Mouse (Mus musculus): ENCODE results near the gene Acot13. TPM values are rescaled to one million over a fixed set of nuclear protein-coding genes. Genes with fewer than 3 reads are reported as not detected.

The Acot13 gene
- total RNA-seq, 2 experiments from 2014 or later = 49.6 to 58.0 TPM

DNA sequence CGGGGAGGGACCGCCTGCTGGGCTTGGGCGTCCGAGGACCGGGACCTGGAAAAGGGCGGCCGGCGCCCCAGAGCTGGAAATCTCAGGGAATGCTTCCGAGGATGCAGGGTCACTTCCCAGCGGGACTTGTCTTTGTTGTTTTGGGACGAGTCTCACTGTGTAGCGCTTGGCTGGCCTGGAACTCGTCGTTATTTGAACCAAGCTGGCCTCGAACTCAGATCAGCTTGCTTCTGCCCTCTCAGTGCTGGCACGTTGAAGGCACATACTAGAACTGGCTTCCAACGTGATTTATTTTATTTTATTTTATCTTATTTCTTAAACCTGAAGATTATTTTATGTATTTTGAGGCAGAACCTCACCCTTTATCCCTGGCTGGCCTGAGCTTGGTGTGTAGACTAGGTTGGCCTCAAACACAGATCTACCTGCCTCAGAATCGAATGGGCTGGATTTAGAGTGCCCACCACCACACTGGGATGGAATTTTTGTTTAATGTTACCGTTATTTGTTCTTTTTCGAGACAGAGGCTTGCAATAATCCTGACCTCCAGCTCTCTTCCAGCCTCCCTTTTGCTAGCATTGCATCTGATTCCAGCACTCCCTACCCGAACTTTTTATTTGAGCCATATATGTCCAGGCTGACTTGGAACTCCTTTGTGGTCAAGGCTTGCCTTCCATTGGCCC lies 931 bp upstream of the Acot13 start:
- no peak for DNase-seq (ENCODE audit: low spot score in 2 of 2)

DNA sequence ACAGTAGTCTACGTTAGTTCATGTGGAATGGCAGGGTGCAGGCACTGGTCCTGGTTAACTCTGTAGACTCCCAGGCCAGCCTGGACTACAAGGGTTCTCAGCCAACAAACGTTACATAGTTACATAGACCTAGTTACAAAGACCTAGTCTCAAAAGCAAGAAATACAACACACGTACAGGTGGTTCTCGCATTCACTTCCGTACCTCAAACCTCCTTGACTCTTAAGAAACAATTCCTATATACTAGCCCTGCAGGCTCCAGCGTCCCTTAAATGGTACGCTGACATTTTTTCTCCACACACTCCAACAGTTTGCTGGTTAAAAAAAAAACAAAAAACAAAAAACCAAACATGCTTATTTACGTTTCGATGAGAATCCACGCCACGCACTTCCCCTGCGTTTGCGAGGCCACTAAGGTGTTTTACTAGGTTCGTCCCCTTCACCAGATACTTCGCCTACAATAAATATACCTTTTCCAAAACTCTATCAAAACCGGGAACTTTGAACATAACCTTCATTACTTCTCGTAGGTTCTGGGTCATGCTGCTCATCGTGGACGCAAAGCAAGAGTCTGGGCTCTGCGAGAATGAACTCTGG lies 486 bp downstream of the Acot13 start:
- DNase-seq (ENCODE audit: low spot score in 2 of 2) = no peak

DNA sequence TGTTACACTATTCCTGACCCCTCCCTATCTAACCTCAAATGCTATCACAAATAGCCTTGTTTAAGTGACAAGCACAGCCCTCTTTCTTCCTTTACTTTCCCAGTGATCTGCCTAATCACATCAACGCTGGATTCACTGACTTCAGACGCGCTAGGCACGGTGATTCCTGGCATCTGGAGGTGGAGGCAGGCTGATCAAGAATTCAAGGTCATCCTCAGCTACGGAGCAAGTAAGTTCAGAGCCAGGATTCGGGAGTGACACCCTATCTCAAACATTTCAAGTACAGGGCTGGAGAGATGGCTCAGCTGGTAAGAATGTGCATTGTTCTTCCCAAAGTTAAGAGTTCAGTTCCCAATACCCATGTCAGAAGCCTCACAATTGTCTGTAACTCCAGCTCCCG lies 5.2 kb downstream of the Acot13 start:
- DNase-seq (ENCODE audit: low spot score in 2 of 2) = no peak

DNA sequence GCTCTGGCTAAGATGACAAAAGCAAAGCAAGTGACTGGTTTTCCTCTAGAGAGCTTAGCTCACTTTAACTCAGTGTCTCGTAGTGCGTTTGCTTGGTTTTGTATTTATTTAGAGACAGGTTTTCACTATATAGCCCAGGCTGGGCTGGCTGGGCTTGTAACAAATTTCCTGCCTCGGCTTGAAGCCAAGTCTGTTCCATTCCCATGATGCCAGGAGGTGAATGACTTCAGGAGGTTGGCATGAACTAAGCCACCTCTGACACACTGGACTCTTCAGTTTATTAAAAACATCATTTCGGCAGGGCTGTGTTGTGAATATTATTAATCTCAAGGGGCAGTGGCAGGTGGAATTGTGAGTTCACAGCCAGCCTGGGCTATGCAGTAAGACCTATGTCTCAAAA lies 5.8 kb downstream of the Acot13 start:
- DNase-seq (ENCODE audit: low spot score in 2 of 2) = no peak

DNA sequence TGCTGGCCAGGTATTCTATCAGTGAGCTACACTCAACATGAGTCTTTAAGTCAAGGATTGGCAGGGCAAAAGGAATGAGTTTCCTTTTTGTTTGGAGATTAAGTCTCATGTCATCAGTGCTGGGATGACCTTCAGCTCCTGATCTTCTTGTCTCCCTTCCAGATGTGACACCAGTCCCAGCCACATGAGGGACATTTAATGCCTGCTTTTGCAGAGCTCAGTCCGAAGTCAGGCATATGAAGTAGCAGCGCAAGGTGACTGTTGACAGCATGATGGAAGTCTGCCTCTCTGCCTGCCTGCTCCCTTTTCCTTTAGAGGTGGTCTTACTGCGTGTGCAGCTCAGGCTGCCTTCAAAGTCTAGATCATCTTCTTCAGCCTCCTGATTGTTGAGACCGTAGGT lies 6.7 kb downstream of the Acot13 start:
- no peak for DNase-seq (ENCODE audit: low spot score in 2 of 2)

DNA sequence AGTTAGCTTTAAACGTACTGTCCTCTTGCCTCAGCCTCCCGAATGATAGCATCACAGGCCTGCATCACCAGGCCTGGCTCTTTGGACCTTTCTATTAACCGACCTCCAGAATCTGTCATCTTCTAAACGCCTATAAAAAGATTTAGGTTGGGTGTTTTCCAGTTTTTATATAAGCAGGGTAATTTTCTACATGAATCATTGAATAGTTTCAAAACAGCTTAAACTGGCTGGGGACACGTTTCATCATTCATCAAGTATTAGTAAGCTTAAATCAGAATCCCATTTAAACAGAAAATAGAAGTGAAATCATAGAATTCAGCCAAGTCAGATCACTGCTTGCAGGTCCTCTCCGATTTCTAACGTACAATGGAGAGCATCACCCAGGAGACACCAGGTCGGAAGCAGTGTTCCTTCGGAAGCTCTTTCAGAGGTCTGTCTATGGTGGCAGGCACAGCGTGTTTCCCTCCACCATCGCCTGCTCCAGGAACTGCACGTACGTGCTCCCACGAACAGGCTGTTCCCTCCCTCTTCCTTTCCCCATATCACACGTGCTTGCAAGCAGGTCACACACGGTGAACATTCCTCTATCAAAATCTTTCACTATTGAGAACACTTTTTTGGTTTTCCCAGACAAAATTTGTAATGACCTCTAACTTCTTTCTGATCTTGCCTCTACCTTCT lies 8.5 kb downstream of the Acot13 start:
- DNase-seq (ENCODE audit: low spot score in 2 of 2) = no peak

DNA sequence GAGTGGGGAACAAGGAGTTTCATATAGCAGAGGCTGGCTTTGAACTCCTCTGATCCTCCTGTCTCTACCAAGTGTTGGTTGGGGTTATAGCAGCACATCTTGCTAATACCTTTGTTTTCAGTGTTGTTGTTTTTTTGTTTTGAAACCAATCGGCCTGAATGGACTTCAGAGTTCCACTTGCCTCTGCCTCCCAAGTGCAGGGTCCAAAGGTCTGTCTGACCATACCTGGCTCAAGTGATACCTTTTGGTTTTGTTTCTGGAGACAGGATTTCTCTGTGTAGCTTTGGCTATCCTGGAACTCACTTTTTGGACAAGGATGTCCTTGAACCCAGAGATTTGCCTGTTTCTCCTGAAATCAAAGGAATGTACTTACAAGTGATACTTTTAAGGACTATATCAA lies 11.4 kb downstream of the Acot13 start:
- DNase-seq (ENCODE audit: low spot score in 2 of 2) = no peak

DNA sequence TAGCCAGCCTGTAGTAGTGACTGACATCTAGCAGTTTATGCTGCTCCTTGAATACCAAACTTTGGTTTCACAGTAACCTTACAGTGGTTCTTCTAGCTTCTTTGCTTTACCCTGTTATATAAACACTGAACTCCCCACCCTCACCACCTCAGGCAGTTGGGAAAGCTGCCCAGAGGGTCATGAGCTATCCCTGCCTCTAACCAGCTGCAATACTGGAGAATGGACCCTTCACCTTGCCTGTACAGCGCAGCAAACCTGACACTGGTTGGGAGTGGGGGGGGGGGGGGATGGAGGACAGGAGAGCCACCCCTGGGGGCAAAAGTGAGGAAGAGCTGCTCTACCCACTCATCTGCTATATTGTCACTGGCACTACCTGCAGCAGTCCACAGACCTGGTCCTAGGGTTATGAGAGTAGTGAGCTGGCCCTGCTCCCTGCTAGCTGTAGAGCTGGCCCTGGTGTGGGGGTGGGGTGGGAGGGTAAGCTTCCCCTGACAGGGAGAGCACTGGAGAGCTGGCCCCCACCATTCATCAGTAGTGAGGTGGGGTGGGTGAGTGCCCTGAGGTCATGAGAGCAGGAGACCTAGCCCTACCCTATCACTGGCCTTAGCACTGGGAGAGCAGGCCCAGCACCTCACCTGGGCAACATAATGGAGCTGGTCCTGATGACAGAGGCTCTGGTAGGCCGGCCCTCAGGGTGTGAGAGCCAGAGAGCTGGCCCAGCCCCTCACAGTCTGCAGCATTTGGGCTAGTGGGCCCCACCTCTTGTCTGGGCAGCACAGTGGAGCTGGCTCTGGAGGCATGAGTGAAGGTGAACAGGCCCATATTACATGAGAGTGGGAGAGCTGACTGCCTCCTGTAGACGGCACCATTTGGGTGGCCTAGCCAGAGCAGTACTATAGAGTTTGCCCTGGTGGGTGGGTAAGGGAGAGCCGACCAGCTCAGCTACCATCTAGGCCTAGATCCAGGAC lies 14.9 kb downstream of the Acot13 start:
- no peak for DNase-seq (ENCODE audit: low spot score in 2 of 2)

DNA sequence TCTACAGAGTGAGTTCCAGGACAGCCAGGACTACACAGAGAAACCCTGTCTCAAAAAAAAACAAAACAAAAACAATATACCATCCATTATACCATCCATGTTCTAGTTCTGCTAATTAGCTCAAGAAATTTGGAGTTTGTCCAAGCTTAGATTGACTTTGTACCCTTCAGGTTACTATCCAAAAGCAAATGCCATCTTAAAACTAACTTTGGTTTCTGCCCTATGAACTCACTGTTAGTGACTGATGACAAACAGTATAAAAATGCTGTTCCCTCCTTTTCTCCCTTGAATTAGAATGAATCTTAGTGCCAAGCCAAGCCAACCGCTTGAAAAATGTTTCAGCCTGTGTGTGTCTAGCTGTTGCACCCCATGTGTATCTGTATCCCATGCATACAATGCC lies 16.7 kb downstream of the Acot13 start:
- DNase-seq (ENCODE audit: low spot score in 2 of 2) = no peak

DNA sequence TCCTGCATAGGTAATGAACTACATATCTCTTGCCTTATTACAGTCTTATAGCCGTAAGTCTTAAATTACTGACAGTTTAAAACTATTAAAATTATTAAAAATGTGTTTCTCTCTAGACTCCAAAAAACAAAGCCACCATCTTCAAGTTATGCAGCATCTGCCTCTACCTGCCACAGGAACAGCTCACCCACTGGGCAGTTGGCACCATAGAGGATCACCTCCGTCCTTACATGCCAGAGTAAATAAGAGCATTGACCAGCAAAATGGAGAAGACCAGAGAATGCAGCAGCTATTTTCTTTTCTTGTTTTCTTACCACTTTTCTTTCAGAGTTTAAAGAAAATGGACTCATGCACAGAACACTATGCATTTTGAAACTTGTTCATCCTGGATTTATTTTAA lies 18.8 kb downstream of the Acot13 start:
- no peak for DNase-seq (ENCODE audit: low spot score in 2 of 2)

DNA sequence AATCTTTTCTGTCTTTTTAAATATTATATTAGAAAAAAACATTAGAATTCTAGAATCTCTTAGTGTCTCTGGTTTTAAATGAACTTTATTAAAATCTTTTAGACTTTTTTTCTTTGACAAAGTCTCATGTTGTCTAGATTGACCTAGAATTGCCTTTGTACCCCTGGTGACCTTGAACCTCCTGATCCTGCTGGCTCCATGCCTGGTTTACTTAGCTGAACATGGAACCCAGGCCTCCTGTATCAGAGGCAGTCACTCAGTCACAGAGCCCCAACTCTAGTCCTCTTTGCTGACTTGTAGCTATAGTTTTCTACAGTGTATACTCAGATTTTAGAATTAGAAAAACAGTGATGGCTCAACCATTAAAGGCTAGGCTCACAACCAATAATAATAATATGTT lies 25.3 kb downstream of the Acot13 start:
- DNase-seq (ENCODE audit: low spot score in 2 of 2) = no peak

DNA sequence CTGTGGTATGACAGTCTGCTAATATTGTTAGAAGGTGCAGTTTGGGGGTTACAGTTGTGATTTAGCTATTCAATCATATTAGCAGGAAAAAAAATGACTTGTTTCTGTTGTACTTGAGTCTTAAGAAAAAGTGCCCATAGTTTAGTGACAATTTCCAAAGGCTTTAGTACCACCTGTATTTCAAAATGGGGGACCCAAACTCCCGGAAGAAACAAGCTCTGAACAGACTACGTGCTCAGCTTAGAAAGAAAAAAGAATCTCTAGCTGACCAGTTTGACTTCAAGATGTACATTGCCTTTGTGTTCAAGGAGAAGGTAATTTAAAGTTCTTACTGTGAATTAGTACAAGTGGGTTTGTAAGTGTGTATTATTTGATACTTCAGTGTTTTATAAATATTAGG lies 28.1 kb downstream of the Acot13 start:
- no peak for DNase-seq (ENCODE audit: low spot score in 2 of 2)

DNA sequence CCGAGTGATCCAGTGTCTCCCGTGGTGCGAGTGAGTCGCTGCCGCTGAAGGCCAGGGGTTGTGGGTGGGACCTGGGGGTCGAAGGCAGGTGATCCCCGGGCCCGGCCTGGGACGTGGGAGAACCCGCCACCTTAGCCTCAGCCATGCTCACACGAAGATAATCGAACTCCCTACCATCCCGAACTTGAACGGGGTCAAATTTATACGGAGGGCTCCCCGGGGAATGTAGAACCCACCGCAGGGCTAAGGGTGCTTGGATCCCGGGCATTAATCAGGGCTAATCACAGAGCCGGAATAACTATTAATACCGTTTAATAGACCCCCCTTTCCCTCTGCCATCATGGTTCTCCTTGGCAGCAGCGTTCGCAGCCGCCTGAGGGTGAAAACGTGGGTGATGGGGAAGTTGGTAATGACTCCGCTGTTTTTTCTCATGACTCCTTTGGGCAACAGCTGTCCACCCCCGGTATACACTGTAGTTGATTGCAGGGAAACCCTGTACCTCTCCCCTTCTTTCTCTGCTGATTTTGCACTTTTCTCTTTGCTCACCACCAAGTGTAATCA lies 29.1 kb downstream of the Acot13 start:
- no peak for DNase-seq (ENCODE audit: low spot score in 2 of 2)

DNA sequence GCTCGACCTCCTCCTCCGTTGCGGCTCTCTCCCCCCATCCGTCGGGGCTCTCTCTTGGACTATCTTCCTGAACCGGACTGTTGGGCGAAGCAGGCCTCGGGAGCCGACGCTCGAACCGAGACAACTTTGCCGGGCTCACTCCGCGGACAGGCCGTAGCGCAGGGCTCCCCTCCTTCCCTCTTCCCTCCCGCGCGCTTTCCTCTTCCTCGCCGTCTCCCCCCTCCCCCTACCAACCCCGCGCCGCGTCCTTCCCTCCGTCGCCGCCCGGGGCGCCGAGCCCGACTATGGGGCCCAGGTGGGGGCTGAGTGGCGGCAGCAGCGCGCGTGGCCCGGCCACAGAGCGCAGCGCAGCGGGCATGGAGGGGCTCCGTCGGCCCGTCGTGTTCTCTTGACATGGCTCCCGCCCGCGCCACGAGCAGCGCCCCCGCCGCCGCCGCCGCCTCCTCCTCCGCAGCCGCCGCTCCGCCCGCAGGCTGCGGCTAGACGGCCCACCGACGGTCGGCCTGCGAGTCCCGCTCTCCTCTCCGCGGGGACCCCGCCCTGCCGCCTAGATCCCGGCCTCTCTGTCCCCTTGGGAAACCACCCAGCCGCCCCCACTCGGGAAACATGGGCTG lies 29.9 kb downstream of the Acot13 start, which contains the start of gene BC005537:
TSS of gene BC005537 (plus strand) at position 350 of the 614 bp plus-strand sequence.
- peak in 1 of 2 experiments; percentile 43 for DNase-seq (ENCODE audit: low spot score in 2 of 2)

DNA sequence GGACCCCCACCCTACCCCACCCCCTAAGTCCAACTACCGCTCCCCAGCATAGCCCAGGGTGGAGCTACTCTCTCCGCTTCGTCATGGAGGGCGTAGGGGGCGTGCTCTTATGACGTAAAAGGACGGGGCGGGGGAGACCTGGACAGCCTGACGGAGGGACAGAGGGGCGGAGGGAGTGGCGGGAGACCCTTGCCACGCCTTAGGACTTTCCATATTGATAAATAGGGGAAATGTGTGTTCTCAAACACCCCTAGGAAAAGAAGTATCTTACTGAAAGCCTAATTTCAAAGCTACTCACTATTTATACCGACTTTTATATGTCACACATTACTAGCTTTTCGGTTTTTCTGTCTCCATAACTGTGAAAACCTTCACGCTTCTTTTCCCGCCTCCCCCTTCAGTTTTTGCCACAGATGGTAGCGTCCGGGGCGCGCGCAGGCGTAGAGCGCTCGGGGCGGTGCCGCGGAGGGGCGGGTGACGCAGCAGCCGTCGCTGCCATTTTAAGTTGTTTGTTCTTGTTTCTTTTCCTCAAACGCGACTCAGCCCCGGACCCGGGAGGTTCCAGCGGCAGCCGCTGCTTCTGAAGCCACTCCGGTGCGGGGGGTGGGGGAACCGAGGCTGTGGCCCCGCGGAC lies 30.5 kb downstream of the Acot13 start:
- peak; percentile 92 to 94 for DNase-seq (ENCODE audit: low spot score in 2 of 2)

DNA sequence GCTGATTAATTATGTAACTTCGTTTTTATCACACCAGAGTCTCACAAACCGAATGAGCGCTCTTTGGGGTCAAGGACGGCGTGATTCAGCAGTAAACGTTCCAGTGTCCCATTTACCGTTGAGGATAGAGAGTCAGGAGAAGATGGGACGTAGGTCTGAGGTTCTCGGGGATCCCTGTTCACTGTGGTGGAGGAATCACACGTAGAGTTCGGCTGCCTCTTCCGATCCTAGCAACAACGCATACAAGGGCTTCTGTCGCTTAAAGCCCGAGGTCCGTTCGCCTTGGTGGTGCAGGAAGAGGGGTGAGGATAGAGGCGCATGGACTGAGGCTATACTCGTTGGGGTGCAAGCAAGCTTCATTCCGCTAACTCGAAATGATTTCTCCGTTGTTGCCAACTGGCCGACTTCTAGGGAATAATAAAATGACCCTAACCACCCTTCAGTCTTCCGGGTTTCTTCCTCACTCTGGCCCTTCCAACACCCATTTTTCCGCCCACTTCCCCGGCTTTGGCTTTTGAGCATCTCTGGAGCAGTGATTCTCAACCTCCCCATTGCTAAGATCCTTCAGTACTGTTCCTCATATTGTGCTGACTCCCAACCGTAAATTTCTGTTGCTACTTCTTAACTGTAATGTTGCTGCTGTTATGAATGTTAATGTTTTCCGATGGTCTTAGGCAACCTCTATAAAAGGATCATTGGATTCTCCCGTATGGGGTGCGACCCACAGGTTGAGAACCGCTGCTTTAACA lies 31.2 kb downstream of the Acot13 start:
- no peak for DNase-seq (ENCODE audit: low spot score in 2 of 2)

DNA sequence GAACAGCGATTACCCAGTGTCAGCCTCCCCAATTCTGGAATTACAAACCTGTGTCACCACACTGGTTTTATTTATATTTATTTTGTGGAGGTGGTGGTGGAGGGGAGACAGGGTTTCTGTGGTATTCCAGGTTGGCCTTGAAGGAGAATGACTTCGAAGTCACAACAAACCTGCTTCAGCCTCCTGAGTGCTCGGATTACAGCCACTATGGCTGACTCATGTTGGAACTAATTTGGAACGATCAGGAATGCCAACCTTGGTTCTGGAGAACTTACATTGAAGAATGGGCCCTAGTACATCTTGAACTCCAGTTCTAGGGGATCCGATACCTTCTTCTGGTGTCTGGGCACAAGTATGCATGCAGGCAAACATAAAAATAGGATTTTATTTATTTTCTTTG lies 32.0 kb downstream of the Acot13 start:
- no peak for DNase-seq (ENCODE audit: low spot score in 2 of 2)

DNA sequence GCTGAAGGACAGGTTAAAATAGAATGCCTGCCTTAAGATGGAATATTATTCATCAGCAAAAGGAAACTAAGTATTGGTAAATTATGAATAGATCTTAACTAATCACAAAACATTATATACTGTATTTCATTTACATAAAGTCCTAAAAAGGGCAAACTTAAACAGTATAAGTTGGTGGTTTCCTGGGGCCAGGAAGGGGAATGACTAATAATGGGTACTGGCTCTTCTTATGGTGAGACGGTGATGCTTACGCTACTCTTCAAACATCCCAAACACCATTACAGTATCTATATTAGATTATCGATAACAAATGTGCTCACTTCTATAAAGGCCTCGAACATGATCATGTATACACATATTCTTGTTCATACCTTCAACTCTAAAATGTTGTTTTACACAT lies 32.7 kb downstream of the Acot13 start:
- no peak for DNase-seq (ENCODE audit: low spot score in 2 of 2)

DNA sequence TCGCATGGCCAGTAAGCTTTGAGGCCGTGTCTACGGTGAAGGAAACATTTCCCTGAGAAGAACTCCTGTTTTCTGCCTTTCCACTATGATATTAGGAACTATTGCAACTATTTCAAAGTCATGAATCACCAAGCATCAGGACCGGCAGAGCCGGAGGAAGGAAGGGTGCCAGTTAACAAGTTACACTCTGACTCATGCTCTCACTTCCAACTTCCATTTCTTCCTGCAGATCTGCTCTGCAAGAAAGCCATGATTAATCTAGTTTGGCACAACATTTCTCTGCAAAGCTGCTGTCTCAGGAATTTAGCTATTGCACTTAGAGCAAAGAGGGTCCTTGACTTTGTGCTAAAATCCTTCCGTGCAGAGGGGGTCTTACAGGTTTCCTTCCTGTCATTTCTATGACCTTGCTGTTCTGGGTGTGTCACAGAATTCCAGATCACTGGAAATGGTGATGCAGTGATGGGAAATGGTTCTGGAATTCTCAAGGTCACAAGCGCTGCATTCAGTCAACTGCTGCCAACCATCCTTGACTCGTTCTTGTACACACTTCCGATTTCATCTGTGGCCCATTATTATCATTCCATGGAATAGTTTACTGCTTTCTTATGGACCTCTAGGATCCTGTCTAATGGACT lies 38.8 kb downstream of the Acot13 start:
- DNase-seq (ENCODE audit: low spot score in 2 of 2) = no peak

Measured in adrenal gland, postnatal 4 days (tissue).